Mouse (Mus musculus) hindbrain, embryonic 16.5 days (tissue): ENCODE measurements at regions not wholly inside any gene's neighbourhood (a gene's known extent, or its start where the extent isn't known, plus 50 kb on each side); places are given as distances from the start of the nearest gene placed in this dataset.

Experiments
- ATAC-seq: fragments of 200-750 bp; cut with Nextera tagmentation; 2 replicates; pipeline ENCODE4 v1.8.0; 2017; ENCODE audit warnings: moderate TSS enrichment, moderate library complexity
- H3K27ac ChIP-seq: fragments of 300-500 bp; sonication (generic); 2 replicates; pipeline ENCODE4 v1.5.1; 2014; ENCODE audit warnings: low read depth, mild to moderate bottlenecking, control low read depth, low read length, moderate library complexity
- H3K27me3 ChIP-seq: fragments of 300-500 bp; sonication (generic); replicated peaks from 2 replicates; pipeline ENCODE4 v1.6.1; 2014; ENCODE audit warnings: low read length; ENCODE audit not compliant: control insufficient read depth, insufficient read depth
- H3K36me3 ChIP-seq: fragments of 300-500 bp; sonication (generic); 2 replicates; pipeline ENCODE4 v1.6.1; 2014; ENCODE audit warnings: mild to moderate bottlenecking, low read length, moderate library complexity, mixed read lengths; ENCODE audit not compliant: control insufficient read depth, insufficient read depth
- H3K4me1 ChIP-seq: fragments of 300-500 bp; sonication (generic); 2 replicates; pipeline ENCODE4 v1.6.1; 2014; ENCODE audit warnings: low read depth, low read length; ENCODE audit not compliant: control insufficient read depth, insufficient read depth
- H3K4me2 ChIP-seq: fragments of 300-500 bp; sonication (generic); 2 replicates; pipeline ENCODE4 v1.6.1; 2014; ENCODE audit warnings: mild to moderate bottlenecking, low read length, control low read depth, moderate library complexity
- H3K4me3 ChIP-seq: fragments of 300-500 bp; sonication (generic); 2 replicates; pipeline ENCODE4 v1.5.1; 2014; ENCODE audit warnings: mild to moderate bottlenecking, low read length, control low read depth, moderate library complexity
- H3K9ac ChIP-seq: fragments of 300-500 bp; sonication (generic); 2 replicates; pipeline ENCODE4 v1.6.1; 2014; ENCODE audit warnings: low read depth, mild to moderate bottlenecking, control low read depth, low read length, moderate library complexity
- H3K9me3 ChIP-seq: fragments of 300-500 bp; sonication (generic); 2 replicates; pipeline ENCODE4 v1.6.1; 2014; ENCODE audit warnings: mild to moderate bottlenecking, low read length, moderate library complexity; ENCODE audit not compliant: control insufficient read depth
- whole genome bisulfite sequencing: fragments of 180-500 bp; shearing (Covaris S2); extraction: QIAGEN DNeasy Blood & Tissue Kit; methylation state at CpG from one replicate; pipeline ENCODE4 v1.1.7; 2014; 5-methylcytosine and 5-hydroxymethylcytosine counted together

- ATAC-seq = no peak
- H3K9me3 ChIP-seq = no peaks in the 10 kb centered on the region
- no peak overlapping the region for H3K4me2 ChIP-seq
- no peak overlapping the region for H3K4me3 ChIP-seq
- H3K36me3 ChIP-seq = no peaks in the 10 kb centered on the region
- peaks cover 8% of the 10 kb centered on the region for H3K4me1 ChIP-seq
- H3K9ac ChIP-seq = no peak overlapping the region
- H3K27me3 ChIP-seq = no peaks in the 10 kb centered on the region
- 76% methylated on average over 4 of the region's 4 CpGs for WGBS
- no peak overlapping the region for H3K27ac ChIP-seq
These were observed 297.7 kb upstream of the Tgfbr2 start for GRCm38 (mm10) chr9:116472855-116473254.

DNA sequence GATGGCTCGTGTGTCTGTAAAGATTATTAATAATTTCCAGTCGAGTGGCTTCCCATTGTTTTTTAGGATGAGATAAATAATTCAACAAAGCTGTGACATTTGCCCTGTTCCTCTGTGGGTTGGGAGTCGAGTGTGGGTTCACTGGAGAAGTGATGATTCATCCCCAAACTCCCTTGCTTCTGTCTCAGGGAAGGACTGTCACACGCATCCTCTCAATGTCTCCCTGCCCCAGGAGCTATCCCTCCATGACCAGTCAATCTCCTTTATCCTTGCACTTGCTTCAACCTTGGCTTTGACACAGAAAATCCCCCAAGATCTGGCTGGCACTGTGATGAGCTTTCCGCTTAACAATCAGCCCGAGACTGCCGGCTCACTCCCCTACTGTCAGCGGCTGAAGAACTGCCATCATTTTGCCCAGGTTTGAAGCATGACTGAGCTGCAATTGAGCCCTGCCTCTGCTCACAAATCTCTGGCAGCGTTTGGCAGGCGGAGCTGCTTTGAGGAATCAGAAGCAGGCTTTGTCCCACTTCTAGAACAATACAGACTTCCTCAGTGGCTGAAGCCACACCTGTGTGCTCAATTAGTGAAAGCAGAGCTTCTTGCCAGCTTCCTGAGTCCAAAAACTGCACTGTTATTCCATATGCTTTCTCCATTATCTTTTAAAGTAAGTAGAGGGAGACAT, 293.6 kb upstream of the Tgfbr2 start:
- Histone ChIP-seq H3K4me2 (peak overlapping the region; percentile 13), H3K9me3 (no peaks in the 10 kb centered on the region), H3K4me1 (peaks cover 8% of the 10 kb centered on the region), H3K27me3 (no peaks in the 10 kb centered on the region), H3K9ac (peak overlapping the region; percentile 35; the same call in 1 of the 2 replicates), H3K27ac (peak overlapping the region; percentile 58), H3K36me3 (no peaks in the 10 kb centered on the region), H3K4me3 (no peak overlapping the region)
- 18% methylated on average over 10 of the region's 10 CpGs for WGBS
- ATAC-seq = peak; percentile 75

DNA sequence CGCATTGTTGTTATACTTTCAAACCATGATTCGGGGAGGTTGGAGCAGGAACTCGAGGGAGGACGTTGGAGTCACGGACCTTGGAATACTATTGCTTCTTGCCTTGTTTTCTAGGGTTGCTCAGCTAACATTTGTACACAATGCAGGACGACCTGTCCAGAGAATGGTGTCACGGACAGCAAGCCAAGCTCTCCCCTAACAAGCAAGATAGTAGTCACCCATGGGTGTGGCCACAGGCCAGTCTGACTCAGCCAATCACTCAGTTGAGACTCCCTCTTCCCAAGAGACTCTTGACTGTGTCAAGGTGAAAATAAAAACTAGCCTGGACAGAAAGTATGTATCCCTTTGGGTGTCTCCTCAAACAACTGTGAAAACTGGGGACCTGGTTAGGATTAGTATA, 291.2 kb upstream of the Tgfbr2 start:
- Histone ChIP-seq H3K4me1 (peaks cover 8% of the 10 kb centered on the region), H3K27me3 (no peaks in the 10 kb centered on the region), H3K4me2 (no peak overlapping the region), H3K9me3 (no peaks in the 10 kb centered on the region; the same call in 1 of the 2 replicates), H3K27ac (no peak overlapping the region), H3K9ac (no peak overlapping the region), H3K4me3 (no peak overlapping the region), H3K36me3 (no peaks in the 10 kb centered on the region)
- no peak for ATAC-seq
- WGBS = 91% methylated on average over 7 of the region's 7 CpGs

- no peak for ATAC-seq
These were observed 289.5 kb upstream of the Tgfbr2 start for GRCm38 (mm10) chr9:116464626-116465025.

DNA sequence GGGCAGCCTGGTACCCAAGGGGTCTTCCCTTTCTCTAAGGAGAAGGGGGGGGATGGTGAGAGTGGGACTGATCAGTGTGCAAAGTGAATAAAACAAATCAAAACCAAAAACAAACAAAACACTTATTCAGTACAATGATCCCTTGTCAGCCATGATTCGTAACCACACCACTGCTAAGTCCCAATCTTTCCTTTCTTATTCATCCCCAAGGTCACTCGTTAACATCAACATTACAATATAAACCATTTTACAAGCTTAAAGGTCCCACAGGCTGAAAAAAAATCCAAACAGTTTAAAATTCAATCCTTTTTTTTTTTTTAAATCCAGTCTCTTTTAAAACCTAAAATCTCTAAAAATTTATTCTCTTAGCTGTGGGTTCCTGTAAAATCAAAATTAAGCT, 287.1 kb upstream of the Tgfbr2 start:
- no peaks in the 10 kb centered on the region for H3K36me3 ChIP-seq
- 82% methylated on average over 2 of the region's 2 CpGs for WGBS
- no peaks in the 10 kb centered on the region; the same call in 1 of the 2 replicates for H3K9me3 ChIP-seq
- H3K27ac ChIP-seq = no peak overlapping the region
- no peak overlapping the region for H3K4me2 ChIP-seq
- H3K4me1 ChIP-seq = peaks cover 5% of the 10 kb centered on the region
- no peak for ATAC-seq
- no peaks in the 10 kb centered on the region for H3K27me3 ChIP-seq
- H3K4me3 ChIP-seq = no peak overlapping the region
- no peak overlapping the region for H3K9ac ChIP-seq

More at GRCm38 (mm10) chr9:116464626-116465025, 289.5 kb upstream of the Tgfbr2 start:
- no peaks in the 10 kb centered on the region for H3K27me3 ChIP-seq
- no peak overlapping the region for H3K4me3 ChIP-seq
- H3K27ac ChIP-seq = no peak overlapping the region
- H3K9me3 ChIP-seq = no peaks in the 10 kb centered on the region; the same call in 1 of the 2 replicates
- 75% methylated on average over 2 of the region's 2 CpGs for WGBS
- peaks cover 8% of the 10 kb centered on the region for H3K4me1 ChIP-seq
- H3K4me2 ChIP-seq = no peak overlapping the region
- no peaks in the 10 kb centered on the region for H3K36me3 ChIP-seq
- H3K9ac ChIP-seq = no peak overlapping the region

DNA sequence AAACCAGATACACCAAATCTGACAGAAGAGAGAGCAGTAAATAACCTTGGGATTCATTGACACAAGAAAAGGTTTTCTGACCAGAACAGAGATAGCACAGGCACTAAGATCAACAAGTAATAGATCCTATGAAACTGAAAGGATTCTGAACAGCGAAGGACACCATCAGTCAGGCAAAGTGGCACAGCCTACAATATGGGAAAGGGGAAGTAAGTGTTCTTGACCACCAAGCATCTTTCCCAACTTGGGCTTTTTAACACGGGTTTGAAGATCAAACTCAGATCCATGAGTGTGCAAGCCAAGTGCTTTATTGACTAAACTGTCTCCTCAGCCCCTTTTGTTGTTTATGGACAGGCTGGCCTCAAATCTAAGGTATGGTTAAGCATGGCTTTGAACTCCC, 284.9 kb upstream of the Tgfbr2 start:
- H3K4me3 ChIP-seq = no peak overlapping the region
- H3K27me3 ChIP-seq = no peaks in the 10 kb centered on the region

GRCm38 (mm10) chr9:116452050-116452449, 276.9 kb upstream of the Tgfbr2 start:
- Histone ChIP-seq H3K4me1 (peaks cover 3% of the 10 kb centered on the region), H3K27ac (no peak overlapping the region), H3K36me3 (no peaks in the 10 kb centered on the region), H3K9me3 (no peaks in the 10 kb centered on the region), H3K4me3 (no peak overlapping the region), H3K4me2 (no peak overlapping the region), H3K9ac (no peak overlapping the region), H3K27me3 (no peaks in the 10 kb centered on the region)
- no peak for ATAC-seq
- WGBS = 67% methylated on average over 4 of the region's 4 CpGs

More for the DNA sequence above, 284.9 kb upstream of the Tgfbr2 start:
- no peak for ATAC-seq
- peaks cover 10% of the 10 kb centered on the region for H3K4me1 ChIP-seq
- 90% methylated on average over 2 of the region's 2 CpGs for WGBS
- H3K9me3 ChIP-seq = no peaks in the 10 kb centered on the region; the same call in 1 of the 2 replicates
- H3K4me2 ChIP-seq = no peak overlapping the region
- no peak overlapping the region for H3K27ac ChIP-seq
- H3K9ac ChIP-seq = no peak overlapping the region
- H3K36me3 ChIP-seq = no peaks in the 10 kb centered on the region

- Histone ChIP-seq H3K9ac (no peak overlapping the region), H3K27ac (no peak overlapping the region), H3K4me3 (no peak overlapping the region), H3K36me3 (no peaks in the 10 kb centered on the region), H3K4me2 (no peak overlapping the region), H3K4me1 (no peaks in the 10 kb centered on the region), H3K27me3 (no peaks in the 10 kb centered on the region), H3K9me3 (no peaks in the 10 kb centered on the region)
- WGBS = 95% methylated on average over 4 of the region's 4 CpGs
- no peak for ATAC-seq
These were observed 275.7 kb upstream of the Tgfbr2 start for GRCm38 (mm10) chr9:116450829-116451228.

- Histone ChIP-seq H3K36me3 (no peaks in the 10 kb centered on the region), H3K4me3 (no peak overlapping the region), H3K9me3 (no peaks in the 10 kb centered on the region), H3K4me2 (no peak overlapping the region), H3K9ac (no peak overlapping the region), H3K4me1 (no peaks in the 10 kb centered on the region), H3K27me3 (no peaks in the 10 kb centered on the region), H3K27ac (no peak overlapping the region)
- no peak for ATAC-seq
- 81% methylated on average over 6 of the region's 6 CpGs for WGBS
These were observed 272.6 kb upstream of the Tgfbr2 start for GRCm38 (mm10) chr9:116447734-116448133.
